Comparison of ENCODE assay signal across 9 mouse cellular contexts in genomic region chr4:148676188-148676960, GRCm38 (mm10). TPM values are rescaled to one million over a fixed set of nuclear protein-coding genes. Genes with fewer than 3 reads are reported as not detected.
DNase-seq lines count a peak whose midpoint lies in the region; ATAC-seq and TF ChIP-seq lines count a peak whose summit lies in the region.
"Had no signal": no experiment of that assay in that cellular context is flagged by ENCODE, and none has a peak within 500 bp of the region (broad histone marks: within the 10 kb centered on the region; RNA-seq: fewer than 3 reads in every experiment).

No protein-coding gene starts in this region.

- H3K4me3 ChIP-seq in embryonic facial prominence, embryonic 13.5 days, result no peak overlapping the region
- no peak overlapping the region for H3K4me3 ChIP-seq in intestine, postnatal 0 days (ENCODE audit: low read depth, low read length)
- H3K4me3 ChIP-seq in forebrain, embryonic 15.5 days, result no peak overlapping the region

- H3K27me3 ChIP-seq in embryonic facial prominence, embryonic 13.5 days, result peaks cover 13% of the 10 kb centered on the region; the same call in 1 of the 2 replicates
- no peaks in the 10 kb centered on the region for H3K27me3 ChIP-seq in intestine, postnatal 0 days (replicated peaks; ENCODE audit: control insufficient read depth, insufficient read depth, low read length)
- H3K27me3 ChIP-seq in forebrain, embryonic 15.5 days, result no peaks in the 10 kb centered on the region

- peak; percentile 54; the same call in 1 of the 2 replicates for ATAC-seq in embryonic facial prominence, embryonic 13.5 days (ENCODE audit: insufficient number of reproducible peaks, insufficient read depth, low FRiP score, low TSS enrichment, low read depth)
- ATAC-seq in intestine, postnatal 0 days, result peak; percentile 44
- ATAC-seq in forebrain, embryonic 15.5 days (replicated peaks), result no peak

- no peak overlapping the region for H3K4me2 ChIP-seq in embryonic facial prominence, embryonic 13.5 days
- H3K4me2 ChIP-seq in intestine, postnatal 0 days (replicated peaks; ENCODE audit: low read depth), result no peak overlapping the region
- H3K4me2 ChIP-seq in forebrain, embryonic 15.5 days (replicated peaks), result no peak overlapping the region

- no peak for TF ChIP-seq CTCF in intestine, postnatal 0 days (IDR thresholded peaks at IDR 0.05; ENCODE audit: low read depth)

- H3K36me3 ChIP-seq in embryonic facial prominence, embryonic 13.5 days, result no peaks in the 10 kb centered on the region
- no peaks in the 10 kb centered on the region for H3K36me3 ChIP-seq in intestine, postnatal 0 days (ENCODE audit: control insufficient read depth, insufficient read depth)
- H3K36me3 ChIP-seq in forebrain, embryonic 15.5 days, result no peaks in the 10 kb centered on the region

- H3K4me1 ChIP-seq in embryonic facial prominence, embryonic 13.5 days, result peaks cover 30% of the 10 kb centered on the region
- 0 out of 2 replicates have a peak, but pooled peaks cover 2% of the 10 kb centered on the region for H3K4me1 ChIP-seq in intestine, postnatal 0 days (replicated peaks; ENCODE audit: control insufficient read depth, insufficient read depth, low read length)
- peaks cover 5% of the 10 kb centered on the region; the same call in 1 of the 2 replicates for H3K4me1 ChIP-seq in forebrain, embryonic 15.5 days

- no peak overlapping the region for H3K9ac ChIP-seq in embryonic facial prominence, embryonic 13.5 days
- no peak overlapping the region for H3K9ac ChIP-seq in intestine, postnatal 0 days (ENCODE audit: low read depth, low read length)
- no peak overlapping the region for H3K9ac ChIP-seq in forebrain, embryonic 15.5 days (replicated peaks)

- H3K9me3 ChIP-seq in embryonic facial prominence, embryonic 13.5 days, result no peaks in the 10 kb centered on the region
- H3K9me3 ChIP-seq in intestine, postnatal 0 days (ENCODE audit: control insufficient read depth), result no peaks in the 10 kb centered on the region
- H3K9me3 ChIP-seq in forebrain, embryonic 15.5 days, result no peaks in the 10 kb centered on the region

- H3K27ac ChIP-seq in embryonic facial prominence, embryonic 13.5 days, result peak overlapping the region; percentile 44; the same call in 1 of the 2 replicates
- H3K27ac ChIP-seq in intestine, postnatal 0 days (ENCODE audit: low read depth, low read length), result no peak overlapping the region
- no peak overlapping the region for H3K27ac ChIP-seq in forebrain, embryonic 15.5 days (replicated peaks)

- peak; percentile 49 to 57 for DNase-seq in adrenal gland, postnatal 36 days
- peak; percentile 51 to 70 for DNase-seq in lung, adult 18-20 months
- DNase-seq in retina, postnatal 1 day, result peak; percentile 73
- no peak for DNase-seq in gastrocnemius, postnatal 36 days
- DNase-seq in gastrocnemius, adult 8-10 months (ENCODE audit: low spot score in 2 of 2), result no peak

- intact Hi-C loops in gastrocnemius, postnatal 36 days (cut with DNase I), result no loop called here

- WGBS in embryonic facial prominence, embryonic 13.5 days, result 44% methylated on average over 15 of the region's 16 CpGs
- WGBS in intestine, postnatal 0 days, result 38% methylated on average over 16 of the region's 16 CpGs
- 63% methylated on average over 16 of the region's 16 CpGs for WGBS in forebrain, embryonic 15.5 days

RNA-seq across cellular contexts. Expression of gene Gm572, which starts 33.3 kb away (rescaled TPM):
- total RNA-seq in adrenal gland, postnatal 36 days (2021), result not detected
- not detected in 2 replicates for polyA plus RNA-seq in embryonic facial prominence, embryonic 13.5 days (2015; fragmentation: Nextera tagmentation; extraction: Ambion mirVana)
- not detected in 2 replicates for polyA plus RNA-seq in intestine, postnatal 0 days (2015; fragmentation: Nextera tagmentation; extraction: Ambion mirVana)
- 1 to 10 TPM; 5.6 to 6.8 TPM for total RNA-seq in gastrocnemius, postnatal 36 days (2021)
- total RNA-seq in gastrocnemius, adult 8-10 months (2022), result 1 to 10 TPM; 7.3 to 9.2 (median 8.8) TPM
- not detected in 2 replicates for polyA plus RNA-seq in forebrain, embryonic 15.5 days (2015; fragmentation: Nextera tagmentation; extraction: Ambion mirVana)
- total RNA-seq: left cerebral cortex, postnatal 10 days had no signal

RNA-seq across cellular contexts. Expression of gene Tardbp, which starts 49.6 kb away (rescaled TPM):
- total RNA-seq in adrenal gland, postnatal 36 days (2021), result 100 to 1,000 TPM; 233 to 286 TPM
- polyA plus RNA-seq in embryonic facial prominence, embryonic 13.5 days (2015; fragmentation: Nextera tagmentation; extraction: Ambion mirVana), result 371 and 401 TPM in 2 replicates
- polyA plus RNA-seq in intestine, postnatal 0 days (2015; fragmentation: Nextera tagmentation; extraction: Ambion mirVana), result 113 and 124 TPM in 2 replicates
- total RNA-seq in gastrocnemius, postnatal 36 days (2021), result 100 to 1,000 TPM in 1 of 2 experiments, 10 to 100 TPM in 1; 97.3 to 116 TPM
- total RNA-seq in gastrocnemius, adult 8-10 months (2022), result 100 to 1,000 TPM; 116 to 129 (median 124) TPM
- polyA plus RNA-seq in forebrain, embryonic 15.5 days (2015; fragmentation: Nextera tagmentation; extraction: Ambion mirVana), result 272 and 274 TPM in 2 replicates

Comparison
In these comparisons a context has a peak if more than half of its experiments do, and no peak if none do; other contexts are left out.
1. DNase-seq: peak in adrenal gland, postnatal 36 days (2 of 2), lung, adult 18-20 months (2 of 2) and retina, postnatal 1 day (single experiment); none in gastrocnemius, postnatal 36 days (0 of 2) and gastrocnemius, adult 8-10 months (0 of 2).
2. RNA of gene Gm572, which starts 33.3 kb away (total RNA-seq): 7.3 to 9.2 TPM in gastrocnemius, adult 8-10 months and 5.6 to 6.8 TPM in gastrocnemius, postnatal 36 days; not detected in adrenal gland, postnatal 36 days; every median in the first group is over 4 times any median in the second.